In genomic region chr16:76896305-76896704, GRCm38 (mm10) we compare ENCODE assay signal across 9 mouse cellular contexts.
DNase-seq lines count a peak whose midpoint lies in the region; ATAC-seq lines count a peak whose summit lies in the region.
"Had no signal": no experiment of that assay in that cellular context is flagged by ENCODE, and none has a peak within 500 bp of the region (broad histone marks: within the 10 kb centered on the region; RNA-seq: fewer than 3 reads in every experiment).

No protein-coding gene starts in this region.

- no peaks in the 10 kb centered on the region for H3K9me3 ChIP-seq in heart, embryonic 16.5 days (replicated peaks; ENCODE audit: control insufficient read depth, low read length)
- no peaks in the 10 kb centered on the region for H3K9me3 ChIP-seq in heart, embryonic 10.5 days
- H3K9me3 ChIP-seq in forebrain, embryonic 12.5 days, result no peaks in the 10 kb centered on the region
- H3K9me3 ChIP-seq in kidney, embryonic 16.5 days (ENCODE audit: low read length), result no peaks in the 10 kb centered on the region
- H3K9me3 ChIP-seq in neural tube, embryonic 13.5 days, result no peaks in the 10 kb centered on the region
- H3K9me3 ChIP-seq in heart, embryonic 11.5 days (replicated peaks; ENCODE audit: control insufficient read depth, low read length), result no peaks in the 10 kb centered on the region
- H3K9me3 ChIP-seq: embryonic facial prominence, embryonic 15.5 days had no signal

- H3K4me3 ChIP-seq in heart, embryonic 16.5 days (ENCODE audit: low read length), result no peak overlapping the region
- no peak overlapping the region for H3K4me3 ChIP-seq in heart, embryonic 10.5 days
- H3K4me3 ChIP-seq in forebrain, embryonic 12.5 days (replicated peaks), result no peak overlapping the region
- peak overlapping the region; percentile 10; the same call in 1 of the 2 replicates for H3K4me3 ChIP-seq in kidney, embryonic 16.5 days (ENCODE audit: low read length)
- no peak overlapping the region for H3K4me3 ChIP-seq in neural tube, embryonic 13.5 days
- no peak overlapping the region for H3K4me3 ChIP-seq in heart, embryonic 11.5 days (ENCODE audit: low read depth, low read length)
- H3K4me3 ChIP-seq: embryonic facial prominence, embryonic 15.5 days had no signal

- no peak for DNase-seq in heart, embryonic 10.5 days (ENCODE audit: low spot score)
- no peak for DNase-seq in cerebellum, adult 11 months
- no peak for DNase-seq in gastrocnemius, adult 18-20 months (ENCODE audit: low spot score)

- H3K27me3 ChIP-seq in heart, embryonic 16.5 days (ENCODE audit: control insufficient read depth, insufficient read depth, low read length), result no peaks in the 10 kb centered on the region
- H3K27me3 ChIP-seq in heart, embryonic 10.5 days (ENCODE audit: insufficient read depth, poor library complexity, severe bottlenecking), result no peaks in the 10 kb centered on the region
- H3K27me3 ChIP-seq in forebrain, embryonic 12.5 days, result no peaks in the 10 kb centered on the region
- no peaks in the 10 kb centered on the region for H3K27me3 ChIP-seq in kidney, embryonic 16.5 days (ENCODE audit: insufficient read depth, low read length)
- no peaks in the 10 kb centered on the region for H3K27me3 ChIP-seq in neural tube, embryonic 13.5 days
- no peaks in the 10 kb centered on the region for H3K27me3 ChIP-seq in heart, embryonic 11.5 days (ENCODE audit: control insufficient read depth, insufficient read depth, low read length)
- H3K27me3 ChIP-seq: embryonic facial prominence, embryonic 15.5 days had no signal

- H3K4me2 ChIP-seq in heart, embryonic 16.5 days (ENCODE audit: low read depth, low read length), result peak overlapping the region; percentile 24
- peak overlapping the region; percentile 29 for H3K4me2 ChIP-seq in forebrain, embryonic 12.5 days
- H3K4me2 ChIP-seq in kidney, embryonic 16.5 days (replicated peaks; ENCODE audit: low read depth, low read length), result peak overlapping the region; percentile 37
- peak overlapping the region; percentile 41 for H3K4me2 ChIP-seq in neural tube, embryonic 13.5 days
- no peak overlapping the region for H3K4me2 ChIP-seq in heart, embryonic 11.5 days
- H3K4me2 ChIP-seq: embryonic facial prominence, embryonic 15.5 days had no signal

- no peak for ATAC-seq in heart, embryonic 16.5 days (replicated peaks; ENCODE audit: extremely low read depth, insufficient read depth, low FRiP score)
- peak; percentile 47; the same call in 1 of the 2 replicates for ATAC-seq in forebrain, embryonic 12.5 days (ENCODE audit: low FRiP score)
- peak; percentile 86 for ATAC-seq in kidney, embryonic 16.5 days (ENCODE audit: low FRiP score, low TSS enrichment)
- ATAC-seq in neural tube, embryonic 13.5 days (ENCODE audit: low read depth), result peak; percentile 67
- ATAC-seq in heart, embryonic 11.5 days (replicated peaks; ENCODE audit: insufficient number of reproducible peaks, low FRiP score, low TSS enrichment), result no peak

- H3K27ac ChIP-seq in heart, embryonic 16.5 days (ENCODE audit: low read length), result no peak overlapping the region
- H3K27ac ChIP-seq in heart, embryonic 10.5 days, result no peak overlapping the region
- no peak overlapping the region for H3K27ac ChIP-seq in forebrain, embryonic 12.5 days
- no peak overlapping the region for H3K27ac ChIP-seq in kidney, embryonic 16.5 days (ENCODE audit: low read length)
- no peak overlapping the region for H3K27ac ChIP-seq in neural tube, embryonic 13.5 days (replicated peaks)
- no peak overlapping the region for H3K27ac ChIP-seq in heart, embryonic 11.5 days (ENCODE audit: low read depth, low read length)
- H3K27ac ChIP-seq: embryonic facial prominence, embryonic 15.5 days had no signal

- no peaks in the 10 kb centered on the region for H3K36me3 ChIP-seq in heart, embryonic 16.5 days (ENCODE audit: control insufficient read depth, insufficient read depth)
- H3K36me3 ChIP-seq in heart, embryonic 10.5 days, result no peaks in the 10 kb centered on the region
- H3K36me3 ChIP-seq in forebrain, embryonic 12.5 days (replicated peaks), result no peaks in the 10 kb centered on the region
- no peaks in the 10 kb centered on the region for H3K36me3 ChIP-seq in kidney, embryonic 16.5 days (ENCODE audit: insufficient read depth, low read length)
- no peaks in the 10 kb centered on the region for H3K36me3 ChIP-seq in neural tube, embryonic 13.5 days
- no peaks in the 10 kb centered on the region for H3K36me3 ChIP-seq in heart, embryonic 11.5 days (ENCODE audit: control insufficient read depth, insufficient read depth, low read length)
- H3K36me3 ChIP-seq: embryonic facial prominence, embryonic 15.5 days had no signal

- H3K4me1 ChIP-seq in heart, embryonic 16.5 days (ENCODE audit: control insufficient read depth, insufficient read depth, low read length), result no peaks in the 10 kb centered on the region
- H3K4me1 ChIP-seq in heart, embryonic 10.5 days, result no peaks in the 10 kb centered on the region
- peaks cover 10% of the 10 kb centered on the region for H3K4me1 ChIP-seq in forebrain, embryonic 12.5 days
- H3K4me1 ChIP-seq in kidney, embryonic 16.5 days (ENCODE audit: insufficient read depth, low read length), result peaks cover 6% of the 10 kb centered on the region; the same call in 1 of the 2 replicates
- peaks cover 13% of the 10 kb centered on the region for H3K4me1 ChIP-seq in neural tube, embryonic 13.5 days (replicated peaks)
- no peaks in the 10 kb centered on the region for H3K4me1 ChIP-seq in heart, embryonic 11.5 days (ENCODE audit: control insufficient read depth, insufficient read depth, low read length)
- H3K4me1 ChIP-seq: embryonic facial prominence, embryonic 15.5 days had no signal

- 31% methylated on average over 13 of the region's 13 CpGs for WGBS in heart, embryonic 16.5 days
- WGBS in heart, embryonic 10.5 days, result 48% methylated on average over 13 of the region's 13 CpGs
- WGBS in forebrain, embryonic 12.5 days, result 17% methylated on average over 13 of the region's 13 CpGs
- WGBS in kidney, embryonic 16.5 days, result 10% methylated on average over 13 of the region's 13 CpGs
- 6% methylated on average over 13 of the region's 13 CpGs for WGBS in neural tube, embryonic 13.5 days
- 43% methylated on average over 13 of the region's 13 CpGs for WGBS in heart, embryonic 11.5 days (ENCODE audit: insufficient replicate concordance)

- H3K9ac ChIP-seq in heart, embryonic 16.5 days (ENCODE audit: low read length), result no peak overlapping the region
- no peak overlapping the region for H3K9ac ChIP-seq in forebrain, embryonic 12.5 days
- H3K9ac ChIP-seq in kidney, embryonic 16.5 days (replicated peaks; ENCODE audit: low read length), result peak overlapping the region; percentile 38; the same call in 1 of the 2 replicates
- no peak overlapping the region; the same call in 1 of the 2 replicates for H3K9ac ChIP-seq in neural tube, embryonic 13.5 days
- no peak overlapping the region for H3K9ac ChIP-seq in heart, embryonic 11.5 days (ENCODE audit: low read depth, low read length)
- H3K9ac ChIP-seq: embryonic facial prominence, embryonic 15.5 days had no signal

Comparison
In these comparisons a context has a peak if more than half of its experiments do, and no peak if none do; other contexts are left out.
1. ATAC-seq: peak in forebrain, embryonic 12.5 days (single experiment), kidney, embryonic 16.5 days (single experiment) and neural tube, embryonic 13.5 days (single experiment); none in heart, embryonic 16.5 days (single experiment) and heart, embryonic 11.5 days (single experiment).